Mouse (Mus musculus) layer of hippocampus, adult 9-10 months (tissue): ENCODE data around the gene Frem2.

Experiments used
- DNase-seq: peaks from one replicate; pipeline ENCODE4 v3.0.0; 2022; ENCODE audit warnings: low spot score

The Frem2 gene

DNA sequence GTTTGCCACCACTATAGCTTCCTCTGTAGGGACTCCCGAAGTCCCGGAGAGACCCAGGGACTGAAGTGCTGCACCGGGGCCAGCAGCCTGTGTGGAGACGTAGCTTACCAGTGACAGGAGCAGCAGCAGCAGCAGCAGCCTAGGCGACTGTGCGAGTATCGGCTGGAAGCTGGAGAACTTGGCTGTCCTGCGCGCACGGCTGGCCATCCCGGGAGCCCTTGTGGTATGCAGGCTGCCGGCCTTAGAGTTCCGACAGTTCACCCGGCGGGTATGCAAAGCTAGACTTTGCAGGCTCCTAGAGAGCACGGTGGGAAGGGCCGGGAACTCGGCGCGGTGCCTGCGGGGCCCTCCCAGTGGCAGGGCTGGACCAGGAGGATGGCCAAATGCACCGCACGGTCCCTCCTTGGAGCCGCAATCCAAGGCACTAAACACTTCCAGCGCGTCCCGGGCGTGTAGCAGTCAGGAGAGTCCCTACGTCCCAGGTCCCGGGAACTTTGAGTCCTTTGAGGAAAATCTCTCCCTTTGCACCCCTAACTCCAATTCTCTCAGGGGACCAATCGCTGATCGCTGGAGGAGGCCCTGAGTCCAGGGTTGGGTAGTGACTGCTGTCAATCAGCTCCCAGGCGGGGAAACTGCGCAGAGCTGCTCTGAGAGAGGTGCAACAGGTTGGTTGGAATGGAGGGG lies at the start of gene Frem2:
Gene Frem2 (minus strand): TSS at position 478 of the 684 bp plus-strand sequence.
- no peak for DNase-seq

DNA sequence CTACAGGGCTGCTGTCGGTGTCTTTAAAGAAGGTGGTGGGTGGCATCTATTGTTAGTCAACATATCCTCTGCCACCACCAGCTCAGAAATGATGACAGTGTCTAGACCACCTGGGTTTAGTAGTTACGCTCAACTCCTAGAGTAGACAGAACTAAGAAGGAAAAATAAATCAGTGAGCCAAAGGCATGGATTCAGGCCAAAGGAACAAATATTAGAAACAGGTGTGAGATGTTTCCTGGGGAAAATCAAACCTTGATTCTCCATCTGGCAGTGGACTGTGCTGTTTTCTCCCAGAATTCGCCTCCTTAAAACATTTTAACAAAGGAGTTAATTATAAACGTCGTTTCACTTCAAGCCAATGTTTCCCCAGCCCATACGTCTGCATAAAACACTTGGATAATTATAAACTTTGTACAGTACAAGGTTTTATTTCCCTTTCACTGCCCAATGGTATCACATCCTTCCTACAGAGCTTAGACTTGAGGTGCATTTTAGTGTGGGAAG lies 48.9 kb upstream of the Frem2 start:
- no peak for DNase-seq

DNA sequence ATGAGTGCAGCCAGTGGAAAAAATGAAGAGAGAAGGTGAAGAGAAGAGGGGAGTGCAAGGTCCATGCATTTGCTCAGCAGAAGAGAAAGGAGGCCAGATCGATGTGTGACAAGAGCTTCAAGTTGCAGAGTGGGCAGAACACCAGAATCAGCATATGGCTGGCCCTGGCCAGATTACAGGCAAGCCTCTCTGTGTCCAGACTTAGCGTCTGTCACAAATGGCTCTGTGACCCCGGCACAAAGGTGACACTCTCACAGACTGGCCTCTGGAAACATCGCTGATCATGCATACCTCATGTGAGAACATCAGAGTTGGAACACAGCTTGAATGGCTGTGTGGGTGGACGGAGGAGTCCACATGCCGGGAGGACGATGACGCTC lies 46.0 kb upstream of the Frem2 start:
- no peak for DNase-seq

DNA sequence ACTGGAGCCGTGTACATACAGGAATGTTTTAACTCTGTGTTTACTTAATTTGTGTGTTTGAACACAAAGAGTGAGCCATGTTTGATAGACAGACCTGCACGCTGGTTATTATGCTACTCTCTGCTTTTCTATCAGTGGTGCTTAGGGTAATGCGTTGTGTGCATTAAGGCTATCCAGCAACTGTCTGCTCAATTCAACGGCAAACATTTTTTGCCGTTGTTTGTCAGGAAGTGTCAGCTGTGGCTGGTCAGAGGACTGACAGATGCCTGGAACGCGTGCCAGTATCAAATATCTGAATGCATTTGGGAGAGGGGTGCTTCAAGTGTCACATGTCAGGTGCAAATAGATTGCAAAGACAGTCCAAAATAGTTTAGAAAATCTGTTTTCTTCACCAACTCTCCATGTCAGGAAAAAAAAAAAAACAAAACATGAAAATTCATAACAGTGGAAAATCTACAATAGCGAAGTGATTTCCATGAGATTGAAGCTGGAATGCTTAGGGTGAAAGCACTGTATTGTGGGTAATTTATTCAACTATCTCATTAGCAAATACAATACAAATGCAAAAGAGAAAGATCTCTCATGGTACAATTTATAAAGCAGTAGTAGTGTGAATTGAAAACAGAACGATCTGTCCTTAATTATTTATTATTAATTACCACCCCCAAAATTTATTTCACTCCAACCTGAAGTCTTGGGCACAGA lies 45.4 kb upstream of the Frem2 start:
- DNase-seq, result no peak

DNA sequence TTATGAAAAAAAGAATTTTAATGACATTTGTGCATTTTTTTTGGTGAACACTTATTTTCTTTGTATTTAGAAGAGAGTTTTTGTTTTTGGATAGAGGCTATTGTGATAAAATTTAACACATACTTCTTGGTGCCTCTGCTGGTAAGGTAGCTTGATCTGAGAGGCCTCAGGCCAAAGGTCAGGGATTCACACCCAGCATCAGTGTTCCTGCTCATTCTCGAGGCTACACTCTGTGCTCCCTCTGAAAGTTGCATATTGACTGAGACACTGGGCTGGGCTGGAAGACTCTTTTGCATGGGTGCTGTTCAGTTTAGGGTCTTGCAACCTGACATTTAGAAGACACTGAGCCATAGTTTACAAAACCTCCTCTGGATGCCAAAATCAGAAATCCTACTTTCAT lies 44.8 kb upstream of the Frem2 start:
- DNase-seq, result no peak

DNA sequence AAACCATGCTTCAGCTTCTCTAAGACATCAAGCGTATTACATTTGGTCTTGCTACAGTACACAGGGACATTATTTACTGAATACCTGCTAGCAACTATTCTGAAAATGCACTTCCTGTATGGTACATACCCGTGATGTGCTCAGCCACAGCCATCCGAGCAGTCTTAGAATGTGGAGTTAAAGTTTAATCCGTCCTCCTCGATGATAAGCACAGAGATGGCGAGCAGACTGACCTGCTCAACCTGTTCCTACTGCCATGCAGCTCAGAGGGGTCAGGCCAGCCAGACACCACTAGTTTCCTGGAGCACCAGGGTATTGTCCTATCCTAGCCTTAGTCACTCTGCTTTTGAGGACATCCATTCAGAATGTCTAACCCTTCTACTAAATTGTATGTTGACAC lies 30.6 kb upstream of the Frem2 start:
- no peak for DNase-seq

DNA sequence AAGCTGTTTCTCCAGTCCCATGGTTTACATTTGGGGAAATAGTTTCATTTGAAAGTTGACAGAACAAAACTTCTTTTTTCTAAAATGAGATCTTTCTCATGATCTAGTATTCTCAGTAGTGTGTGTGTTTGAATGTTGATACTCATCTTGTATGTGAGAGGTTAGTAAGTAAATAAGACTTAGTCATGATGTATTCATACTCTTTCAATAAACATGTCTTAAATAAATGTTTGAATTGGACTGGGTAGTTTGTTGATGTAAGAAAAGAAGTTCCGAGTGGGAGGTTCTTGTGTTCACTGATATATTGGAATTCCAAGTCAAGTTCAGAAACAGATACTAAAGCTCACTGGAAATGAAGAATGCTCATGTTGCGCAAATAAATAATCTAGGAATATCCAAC lies 25.1 kb upstream of the Frem2 start:
- no peak for DNase-seq

DNA sequence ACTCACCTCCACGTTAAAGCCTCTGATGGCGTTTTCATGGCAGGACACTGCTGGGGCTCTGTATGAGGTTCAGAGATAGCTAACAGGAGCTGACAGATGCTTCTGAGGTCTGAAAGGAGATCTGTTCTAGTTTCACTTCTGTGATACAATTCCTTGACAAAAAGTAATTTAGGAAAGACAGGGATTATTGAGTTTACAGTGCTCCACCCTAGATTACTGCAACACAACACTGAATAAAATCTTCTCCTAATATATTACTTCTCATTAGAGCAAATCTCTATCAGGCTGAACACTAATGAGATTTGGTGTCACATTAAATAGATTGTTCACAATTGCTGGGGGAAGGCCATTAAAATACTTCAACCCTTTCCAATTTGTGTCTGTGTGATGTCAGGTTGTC lies 23.7 kb upstream of the Frem2 start:
- no peak for DNase-seq

DNA sequence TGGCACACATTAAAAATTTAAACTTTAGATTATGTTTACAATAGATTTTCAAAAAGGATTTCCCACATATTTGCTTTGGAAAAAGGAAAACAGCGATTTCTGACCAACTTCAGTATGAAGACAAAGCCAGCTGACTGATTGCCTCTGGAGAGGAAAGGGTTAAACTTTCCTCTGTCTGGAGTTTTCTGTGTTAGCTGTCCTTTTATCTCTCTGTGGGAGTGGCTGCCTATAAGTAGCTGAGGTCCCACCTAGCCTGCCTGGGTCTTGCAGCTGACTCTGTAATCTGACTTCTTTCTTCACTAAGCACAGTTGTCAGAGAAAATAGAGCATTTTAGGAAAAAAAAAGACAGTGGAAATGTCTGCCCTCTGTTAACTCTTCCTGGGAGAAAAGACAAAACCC lies 17.1 kb upstream of the Frem2 start:
- DNase-seq, result no peak

DNA sequence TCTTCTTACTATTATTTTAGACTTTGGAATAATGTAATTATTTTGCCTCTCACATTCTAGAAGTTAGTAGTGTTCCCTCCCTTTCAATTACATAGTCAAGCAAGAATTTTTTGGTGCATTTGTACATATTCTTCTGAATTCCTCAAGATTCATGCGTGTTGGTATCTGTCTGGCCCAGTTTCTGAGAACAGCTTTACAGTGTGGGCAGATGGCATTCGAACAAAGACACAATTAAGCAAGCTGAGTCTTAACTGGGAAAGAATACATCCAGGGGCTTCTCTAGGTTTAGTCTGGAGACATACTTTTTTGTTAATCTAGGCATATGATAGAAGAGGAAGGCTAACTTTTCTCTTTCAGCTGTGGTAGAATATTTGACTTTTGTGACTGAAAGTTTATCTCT lies 12.6 kb upstream of the Frem2 start:
- no peak for DNase-seq

DNA sequence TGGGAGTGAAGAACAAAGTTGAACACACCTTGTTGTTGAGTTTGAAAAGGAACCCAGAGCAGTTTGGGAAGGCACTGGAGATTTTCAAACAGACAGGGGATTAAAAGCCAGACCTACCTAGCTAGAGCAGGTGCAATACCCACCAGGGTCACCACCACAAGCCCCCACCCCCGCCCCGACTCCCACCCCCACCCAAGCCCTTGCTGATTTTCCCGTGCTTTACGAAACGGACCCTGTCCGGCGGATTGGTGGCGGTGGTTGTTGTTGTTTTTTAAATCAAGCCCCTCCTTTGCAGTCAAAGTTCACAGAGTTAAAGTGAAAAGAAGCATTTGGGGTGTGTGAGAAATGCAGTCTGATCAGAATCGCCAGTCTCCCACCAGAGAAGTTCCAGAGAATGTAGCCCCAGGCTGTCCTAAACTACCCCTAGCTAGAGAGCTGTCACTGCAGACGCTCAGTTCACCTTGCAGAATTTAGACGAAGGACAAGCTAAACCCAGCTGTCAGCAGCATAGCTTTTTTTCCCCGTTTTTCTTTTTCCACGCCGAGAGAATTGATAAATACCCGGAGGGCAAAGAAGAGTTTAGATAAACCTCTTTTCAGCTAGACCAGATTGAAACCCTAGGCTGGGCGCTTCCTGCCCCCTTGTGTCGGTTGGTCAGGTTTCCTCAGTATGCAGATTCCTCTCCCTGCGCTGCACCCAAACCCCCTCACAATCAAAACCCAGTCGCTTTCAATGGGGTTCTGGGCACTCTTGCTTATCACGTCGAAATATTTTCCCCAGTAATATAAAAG lies 784 bp upstream of the Frem2 start:
- no peak for DNase-seq

DNA sequence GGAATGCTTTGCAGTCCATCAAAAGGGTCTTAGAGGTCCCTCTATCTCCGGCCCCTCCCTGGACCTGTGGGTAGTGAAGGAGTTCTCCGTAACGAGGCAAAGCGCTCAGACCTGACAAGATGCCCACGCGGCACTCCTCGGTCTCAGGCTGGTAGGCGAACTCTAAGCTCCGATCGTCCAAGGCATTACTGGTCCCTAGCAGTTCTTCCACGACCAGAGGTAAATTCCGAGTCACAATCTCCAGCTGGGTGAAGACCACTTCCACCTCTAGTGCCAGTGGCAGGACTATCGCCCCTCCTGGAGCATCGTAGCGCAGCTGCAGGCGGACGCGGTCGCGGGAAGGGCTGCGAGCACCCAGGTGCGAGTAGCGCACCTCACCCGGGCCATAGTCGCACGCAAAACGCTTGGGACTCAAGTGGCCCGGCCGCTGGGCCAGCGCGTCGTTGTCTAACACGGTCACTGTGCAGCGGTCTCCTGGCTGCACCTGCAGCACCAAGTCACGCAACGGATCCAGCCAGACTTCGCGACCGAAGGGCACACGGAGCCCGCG lies 752 bp downstream of the Frem2 start:
- DNase-seq, result no peak

DNA sequence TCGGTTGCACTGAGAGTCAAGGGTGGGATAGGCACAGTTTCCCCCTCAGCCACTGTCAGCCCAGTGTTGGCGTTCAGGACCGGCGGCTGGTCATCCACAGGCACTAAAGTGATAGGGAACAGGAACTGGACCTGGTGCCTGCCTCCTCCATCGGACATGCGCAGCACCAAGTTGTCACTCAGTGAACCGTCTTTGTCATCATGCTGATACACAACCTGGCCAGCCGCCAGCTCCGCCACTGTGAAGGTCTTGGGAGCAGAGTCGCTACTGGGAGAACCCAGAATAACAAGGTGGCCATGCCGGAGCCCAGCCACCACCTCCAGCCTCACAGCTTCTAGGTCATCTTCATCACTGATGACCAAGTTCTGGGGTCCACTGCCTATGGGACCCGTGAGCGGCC lies 1.8 kb downstream of the Frem2 start:
- no peak for DNase-seq

DNA sequence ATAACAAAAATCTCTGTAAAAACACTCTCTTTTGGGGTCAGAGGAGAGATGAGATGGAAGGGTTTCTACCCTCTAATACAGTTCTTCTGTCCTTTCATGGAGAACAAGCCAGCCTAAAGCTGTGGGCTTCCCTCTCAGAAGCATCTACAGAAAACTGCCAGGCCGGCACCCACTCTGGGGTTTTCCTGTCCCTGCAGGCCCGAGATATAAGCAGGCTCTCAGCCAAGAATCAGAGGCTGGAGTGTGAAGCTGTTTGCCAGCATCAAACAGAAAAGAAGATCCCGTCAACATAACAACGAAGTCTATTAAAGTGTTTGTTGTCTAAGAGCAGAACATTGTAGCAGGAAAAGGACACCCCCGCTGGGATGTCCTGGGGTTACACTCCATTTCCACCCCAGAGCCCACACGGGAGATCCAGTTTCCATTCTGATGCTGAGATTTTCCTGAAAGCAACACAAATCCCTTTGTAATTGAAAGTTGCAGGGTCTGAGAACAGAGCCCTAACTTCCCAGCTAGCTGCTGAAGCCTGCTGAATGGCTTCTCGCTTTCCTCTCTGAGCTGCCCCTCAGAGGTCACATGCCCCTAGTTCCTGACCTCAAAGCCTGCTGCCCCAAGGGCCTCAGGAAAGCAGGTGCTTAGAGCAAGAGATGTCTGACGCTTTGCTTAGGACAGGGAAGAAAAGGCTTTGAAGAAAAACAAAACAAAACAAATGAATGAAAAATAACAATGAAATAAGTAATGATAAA lies 7.0 kb downstream of the Frem2 start:
- DNase-seq, result no peak

DNA sequence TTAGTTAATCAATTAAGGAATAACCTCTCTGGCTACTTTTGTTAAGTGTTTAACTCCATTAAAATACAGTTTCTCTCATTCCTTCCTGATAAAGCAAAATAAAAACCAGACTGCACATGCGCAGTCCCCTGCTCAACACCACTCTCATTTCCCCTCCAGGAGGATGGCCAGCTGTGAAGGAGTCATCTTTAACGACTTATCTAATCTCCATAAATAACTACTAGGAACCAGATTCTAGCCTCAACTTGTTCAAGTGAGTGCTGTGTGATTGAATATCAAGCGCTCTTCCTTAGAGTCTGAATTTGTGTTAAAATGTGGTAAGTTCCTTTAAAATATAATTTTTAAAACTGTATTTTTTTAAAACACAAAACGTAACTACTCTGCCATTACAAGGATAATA lies 7.7 kb downstream of the Frem2 start:
- DNase-seq, result no peak

DNA sequence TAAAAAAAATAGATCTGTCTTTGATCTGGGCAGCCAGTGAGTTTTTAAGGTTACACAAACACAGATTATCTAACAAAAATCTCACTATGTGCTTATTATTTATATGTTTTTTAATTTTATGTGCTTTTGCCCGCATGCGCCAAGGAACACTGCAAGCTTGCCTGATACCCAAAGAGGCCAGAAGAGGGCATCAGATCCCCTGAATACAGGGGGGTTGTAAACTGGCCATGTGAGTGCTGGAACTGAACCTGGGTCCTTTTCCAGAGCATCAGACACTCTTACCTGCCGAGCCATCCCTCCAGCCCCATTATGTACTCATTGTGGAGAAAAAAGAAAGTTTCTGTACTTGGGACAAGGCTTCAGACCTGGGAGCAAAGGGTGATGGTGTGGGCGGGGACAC lies 8.3 kb downstream of the Frem2 start:
- DNase-seq, result no peak

DNA sequence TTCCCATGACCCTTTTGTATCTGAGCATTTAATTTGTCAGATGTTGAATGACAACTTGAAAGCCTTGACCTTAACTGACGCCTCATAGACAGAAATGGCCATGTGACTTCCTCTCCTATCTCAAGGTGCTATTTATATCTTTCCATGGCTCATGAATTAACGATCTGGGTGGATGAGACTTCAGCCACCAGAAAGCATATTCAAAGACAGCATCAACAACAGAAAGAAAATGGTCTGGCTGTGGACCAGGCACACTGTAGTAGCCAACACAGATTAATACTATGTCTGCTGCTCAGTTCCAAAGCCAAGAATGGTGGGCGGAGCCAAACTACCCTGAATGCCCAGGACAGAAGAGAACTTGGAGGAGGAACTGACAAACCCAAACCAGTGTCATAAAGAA lies 21.2 kb downstream of the Frem2 start:
- no peak for DNase-seq

DNA sequence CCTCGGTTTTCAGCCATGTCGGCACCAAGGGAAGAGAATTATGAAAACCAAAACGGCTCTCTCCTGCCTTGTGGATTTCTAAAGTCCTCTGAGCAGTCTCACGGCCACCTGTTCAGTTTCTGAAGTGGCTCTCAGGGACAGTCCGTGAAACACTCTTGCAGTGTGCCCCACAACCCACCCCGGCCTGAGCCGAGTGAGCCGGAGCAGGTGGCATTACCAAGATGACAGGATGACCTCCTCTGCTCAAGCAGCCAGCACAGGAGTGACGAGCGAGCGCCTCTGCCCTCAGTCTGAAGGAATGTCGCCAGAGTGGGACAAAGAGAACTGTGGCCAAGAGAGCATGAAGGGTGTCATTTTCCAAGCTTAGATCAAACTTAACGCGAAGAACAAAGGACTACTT lies 26.0 kb downstream of the Frem2 start:
- DNase-seq, result no peak

DNA sequence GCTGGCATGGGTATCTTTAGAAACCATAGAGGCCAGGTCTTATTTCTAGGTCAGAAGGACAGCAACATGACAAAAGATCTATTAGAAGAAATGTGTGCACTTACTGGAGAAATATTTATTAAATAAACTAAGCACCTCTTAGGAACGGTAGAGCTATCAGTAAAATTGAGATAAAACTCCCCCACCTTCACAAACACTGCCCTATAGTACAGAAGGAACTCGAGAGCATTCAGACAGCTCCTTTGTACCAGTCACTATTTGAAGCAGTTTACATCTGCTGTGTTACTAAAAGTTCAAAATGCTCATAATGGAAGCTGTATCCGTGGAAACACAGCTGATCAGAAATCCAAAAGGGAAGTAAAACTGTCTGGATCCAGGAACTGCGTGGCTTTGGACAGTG lies 26.5 kb downstream of the Frem2 start:
- DNase-seq, result no peak

DNA sequence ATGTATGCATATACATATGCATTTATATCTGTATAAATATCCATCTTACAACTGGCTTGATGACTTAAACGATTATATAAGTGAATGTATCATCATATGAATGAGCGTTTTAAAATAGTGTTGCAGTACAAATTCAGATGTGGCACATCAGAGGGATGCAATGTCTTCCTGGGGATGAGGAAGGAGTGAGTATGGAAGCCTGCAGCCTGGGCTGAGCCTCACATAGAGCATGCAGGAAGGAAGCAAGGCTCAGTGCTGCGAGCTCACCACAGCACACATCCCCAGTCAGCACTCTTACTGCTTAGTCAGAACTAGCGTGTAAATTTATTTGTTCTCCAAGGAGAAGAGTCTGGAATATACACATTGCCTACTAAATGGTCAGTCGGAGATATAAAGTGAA lies 27.2 kb downstream of the Frem2 start:
- DNase-seq, result no peak

DNA sequence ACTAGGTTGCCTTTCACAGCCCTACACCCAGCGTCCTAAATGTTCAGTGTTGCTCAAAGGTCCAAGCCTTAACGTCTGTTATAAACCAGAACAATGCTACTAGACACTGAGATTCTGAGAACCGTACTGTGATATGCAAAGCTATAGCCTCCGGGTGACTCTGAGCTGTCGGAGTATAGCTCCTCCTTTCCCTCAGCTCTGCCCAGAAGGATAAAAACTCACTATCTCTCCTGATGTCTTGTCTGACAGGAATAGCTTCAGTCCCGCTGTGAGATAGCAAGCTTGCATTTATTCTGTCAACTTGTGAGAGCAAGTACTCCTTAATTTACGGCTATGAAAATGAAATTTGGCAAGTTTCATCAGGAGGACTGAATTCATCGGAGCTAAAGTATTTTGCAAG lies 33.9 kb downstream of the Frem2 start:
- no peak for DNase-seq

DNA sequence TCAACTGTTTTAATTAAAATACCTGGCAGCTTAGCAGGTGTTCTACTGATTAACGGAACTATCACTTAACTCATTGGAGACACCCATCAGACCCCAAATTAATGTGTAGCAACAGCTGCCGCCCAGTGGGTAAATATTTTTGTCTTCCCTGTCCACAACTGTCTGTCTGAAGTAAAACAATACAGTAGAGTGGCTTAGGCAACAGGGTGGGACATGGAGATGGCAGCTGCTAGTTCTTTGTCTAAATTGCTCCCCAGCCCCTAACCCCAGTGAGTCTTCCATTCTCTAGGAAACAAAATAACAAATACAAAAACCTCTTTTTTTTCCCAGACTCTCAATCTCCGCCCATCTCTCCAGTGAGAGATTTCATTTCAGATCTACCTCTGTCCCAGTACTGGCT lies 36.2 kb downstream of the Frem2 start:
- no peak for DNase-seq
